Comparison of ENCODE assay signal across 9 mouse cellular contexts in the genomic region with DNA sequence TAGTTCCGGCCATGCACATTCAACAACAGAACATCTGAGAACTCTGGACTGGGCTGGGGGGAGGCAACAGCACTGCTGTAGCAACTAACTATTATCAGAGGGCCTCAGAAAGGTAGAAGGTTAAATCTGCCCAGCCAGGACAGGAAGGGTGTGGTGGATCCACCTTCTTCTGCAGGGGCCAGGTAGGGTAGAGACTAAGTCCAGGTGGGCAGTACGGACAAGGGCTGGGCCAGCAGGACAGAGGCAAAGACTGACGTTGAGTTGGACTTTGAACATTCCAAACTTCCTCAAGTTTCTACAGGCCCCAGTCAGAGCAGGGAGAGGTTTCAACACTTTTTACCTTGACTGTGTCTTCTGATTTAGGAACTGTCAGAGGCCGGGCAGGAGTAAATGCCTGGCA. TPM values are rescaled to one million over a fixed set of nuclear protein-coding genes. Genes with fewer than 3 reads are reported as not detected.
DNase-seq lines count a peak whose midpoint lies in the region; ATAC-seq and TF ChIP-seq lines count a peak whose summit lies in the region.
"Had no signal": no experiment of that assay in that cellular context is flagged by ENCODE, and none has a peak within 500 bp of the region (broad histone marks: within the 10 kb centered on the region; RNA-seq: fewer than 3 reads in every experiment).

No protein-coding gene starts in this region.

- no peak overlapping the region; the same call in 1 of the 2 replicates for H3K27ac ChIP-seq in limb, embryonic 11.5 days (replicated peaks; ENCODE audit: low read depth, low read length)
- no peak overlapping the region for H3K27ac ChIP-seq in limb, embryonic 10.5 days
- no peak overlapping the region for H3K27ac ChIP-seq in hindbrain, embryonic 13.5 days
- peak overlapping the region; percentile 39 for H3K27ac ChIP-seq in kidney, embryonic 16.5 days (ENCODE audit: low read length)
- peak overlapping the region; percentile 99 for H3K27ac ChIP-seq in small intestine, adult 2 months (ENCODE audit: insufficient read depth, low read depth, low read length)
- H3K27ac ChIP-seq: forebrain, embryonic 13.5 days had no signal

- 0 out of 2 replicates have a peak overlapping the region, but pooled peaks have one; percentile 3 for H3K4me3 ChIP-seq in limb, embryonic 11.5 days (ENCODE audit: low read depth, low read length)
- no peak overlapping the region for H3K4me3 ChIP-seq in limb, embryonic 10.5 days
- H3K4me3 ChIP-seq in hindbrain, embryonic 13.5 days, result peak overlapping the region; percentile 72
- peak overlapping the region; percentile 70 for H3K4me3 ChIP-seq in kidney, embryonic 16.5 days (ENCODE audit: low read length)
- H3K4me3 ChIP-seq in small intestine, adult 2 months (ENCODE audit: low read depth, low read length), result peak overlapping the region; percentile 88

- no peaks in the 10 kb centered on the region for H3K9me3 ChIP-seq in limb, embryonic 11.5 days (ENCODE audit: control insufficient read depth, low read length)
- H3K9me3 ChIP-seq in limb, embryonic 10.5 days (replicated peaks), result no peaks in the 10 kb centered on the region
- no peaks in the 10 kb centered on the region for H3K9me3 ChIP-seq in hindbrain, embryonic 13.5 days
- no peaks in the 10 kb centered on the region for H3K9me3 ChIP-seq in kidney, embryonic 16.5 days (ENCODE audit: low read length)
- H3K9me3 ChIP-seq: forebrain, embryonic 13.5 days had no signal

- H3K27me3 ChIP-seq in limb, embryonic 11.5 days (ENCODE audit: control insufficient read depth, insufficient read depth, low read length), result peaks cover 39% of the 10 kb centered on the region
- peaks cover 81% of the 10 kb centered on the region for H3K27me3 ChIP-seq in limb, embryonic 10.5 days (ENCODE audit: low read depth, poor library complexity, severe bottlenecking)
- H3K27me3 ChIP-seq in hindbrain, embryonic 13.5 days, result peaks cover 64% of the 10 kb centered on the region
- H3K27me3 ChIP-seq in kidney, embryonic 16.5 days (ENCODE audit: insufficient read depth, low read length), result no peaks in the 10 kb centered on the region
- no peaks in the 10 kb centered on the region for H3K27me3 ChIP-seq in small intestine, adult 2 months (ENCODE audit: control insufficient read depth, insufficient read depth, low read length)

- peaks cover 10% of the 10 kb centered on the region; the same call in 1 of the 2 replicates for H3K4me1 ChIP-seq in limb, embryonic 11.5 days (ENCODE audit: control insufficient read depth, insufficient read depth, low read length)
- peaks cover 33% of the 10 kb centered on the region for H3K4me1 ChIP-seq in limb, embryonic 10.5 days
- H3K4me1 ChIP-seq in hindbrain, embryonic 13.5 days (replicated peaks), result peaks cover 40% of the 10 kb centered on the region
- peaks cover 70% of the 10 kb centered on the region for H3K4me1 ChIP-seq in kidney, embryonic 16.5 days (ENCODE audit: insufficient read depth, low read length)
- H3K4me1 ChIP-seq in small intestine, adult 2 months (ENCODE audit: control insufficient read depth, insufficient read depth, insufficient read length, low read length), result peaks cover 46% of the 10 kb centered on the region

- WGBS in limb, embryonic 11.5 days, result 65% methylated on average over 4 of the region's 4 CpGs
- 70% methylated on average over 4 of the region's 4 CpGs for WGBS in limb, embryonic 10.5 days
- WGBS in hindbrain, embryonic 13.5 days, result 72% methylated on average over 4 of the region's 4 CpGs
- WGBS in kidney, embryonic 16.5 days, result 55% methylated on average over 4 of the region's 4 CpGs
- WGBS in small intestine, adult 2 months, result 18% methylated on average over 4 of the region's 4 CpGs

- H3K36me3 ChIP-seq in limb, embryonic 11.5 days (ENCODE audit: control insufficient read depth, insufficient read depth, low read length), result no peaks in the 10 kb centered on the region
- H3K36me3 ChIP-seq in limb, embryonic 10.5 days, result no peaks in the 10 kb centered on the region
- H3K36me3 ChIP-seq in hindbrain, embryonic 13.5 days, result no peaks in the 10 kb centered on the region
- H3K36me3 ChIP-seq in kidney, embryonic 16.5 days (ENCODE audit: insufficient read depth, low read length), result no peaks in the 10 kb centered on the region
- no peaks in the 10 kb centered on the region; the same call in none of the 2 replicates for H3K36me3 ChIP-seq in small intestine, adult 2 months (ENCODE audit: control insufficient read depth, insufficient read depth, low read length)

- no peak overlapping the region for H3K4me2 ChIP-seq in limb, embryonic 11.5 days (ENCODE audit: low read depth, severe bottlenecking)
- peak overlapping the region; percentile 84 for H3K4me2 ChIP-seq in hindbrain, embryonic 13.5 days
- peak overlapping the region; percentile 82 for H3K4me2 ChIP-seq in kidney, embryonic 16.5 days (replicated peaks; ENCODE audit: low read depth, low read length)

- TF ChIP-seq POLR2A in small intestine, adult 2 months (IDR thresholded peaks at IDR 0.05; ENCODE audit: low read depth, low read length), result no peak

- TF ChIP-seq CTCF in small intestine, adult 2 months (IDR thresholded peaks at IDR 0.05; ENCODE audit: extremely low read depth, insufficient read length, insufficient replicate concordance, low read depth, low read length), result no peak

- no peak for DNase-seq in limb, embryonic 11.5 days (ENCODE audit: low spot score)
- no peak for DNase-seq in limb, embryonic 10.5 days (ENCODE audit: low spot score)
- no peak for DNase-seq in frontal cortex, postnatal 25 days (ENCODE audit: low spot score in 2 of 2)
- no peak for DNase-seq in layer of hippocampus, adult 18-20 months (ENCODE audit: low spot score in 2 of 2)

- no peak overlapping the region for H3K9ac ChIP-seq in limb, embryonic 11.5 days (ENCODE audit: low read length)
- no peak overlapping the region for H3K9ac ChIP-seq in hindbrain, embryonic 13.5 days
- peak overlapping the region; percentile 77; the same call in 1 of the 2 replicates for H3K9ac ChIP-seq in kidney, embryonic 16.5 days (replicated peaks; ENCODE audit: low read length)

- ATAC-seq in limb, embryonic 11.5 days (ENCODE audit: insufficient number of reproducible peaks, low FRiP score, low TSS enrichment, low read depth), result no peak
- ATAC-seq in hindbrain, embryonic 13.5 days (ENCODE audit: low FRiP score), result no peak
- ATAC-seq in kidney, embryonic 16.5 days (ENCODE audit: low FRiP score, low TSS enrichment), result no peak
- ATAC-seq: forebrain, embryonic 13.5 days had no signal

RNA-seq across cellular contexts. Expression of a gene that starts 1.9 kb away (rescaled TPM):
- polyA plus RNA-seq in limb, embryonic 11.5 days (2014; fragmentation: Nextera tagmentation; extraction: Ambion mirVana), result 5.7 and 6.8 TPM in 2 replicates
- polyA plus RNA-seq in limb, embryonic 10.5 days (2016; fragmentation: Nextera tagmentation; extraction: Ambion mirVana), result 10.2 and 11.1 TPM in 2 replicates
- 10.3 and 11.4 TPM in 2 replicates for polyA plus RNA-seq in hindbrain, embryonic 13.5 days (2015; fragmentation: Nextera tagmentation; extraction: Ambion mirVana)
- polyA plus RNA-seq in kidney, embryonic 16.5 days (2015; fragmentation: Nextera tagmentation; extraction: Ambion mirVana), result 25.5 and 25.8 TPM in 2 replicates
- 91.0 and 156 TPM in 2 replicates for polyA plus RNA-seq in small intestine, adult 2 months (2012; rRNA removed)
- total RNA-seq in layer of hippocampus, adult 18-20 months (2021), result 10 to 100 TPM; 11.2 to 14.0 TPM

RNA-seq across cellular contexts. Expression of a gene that starts 33.5 kb away (rescaled TPM):
- polyA plus RNA-seq in limb, embryonic 11.5 days (2014; fragmentation: Nextera tagmentation; extraction: Ambion mirVana), result 19.3 and 20.1 TPM in 2 replicates
- 9.8 and 21.2 TPM in 2 replicates for polyA plus RNA-seq in limb, embryonic 10.5 days (2016; fragmentation: Nextera tagmentation; extraction: Ambion mirVana)
- polyA plus RNA-seq in hindbrain, embryonic 13.5 days (2015; fragmentation: Nextera tagmentation; extraction: Ambion mirVana), result 24.2 and 25.5 TPM in 2 replicates
- polyA plus RNA-seq in kidney, embryonic 16.5 days (2015; fragmentation: Nextera tagmentation; extraction: Ambion mirVana), result 72.3 and 85.2 TPM in 2 replicates
- 67.7 and 167 TPM in 2 replicates for polyA plus RNA-seq in small intestine, adult 2 months (2012; rRNA removed)
- total RNA-seq in layer of hippocampus, adult 18-20 months (2021), result 100 to 1,000 TPM; 137 to 142 TPM

RNA-seq across cellular contexts. Expression of a gene that starts 45.2 kb away (rescaled TPM):
- polyA plus RNA-seq in limb, embryonic 11.5 days (2014; fragmentation: Nextera tagmentation; extraction: Ambion mirVana), result 5.4 and 6.7 TPM in 2 replicates
- 6.9 and 9.5 TPM in 2 replicates for polyA plus RNA-seq in limb, embryonic 10.5 days (2016; fragmentation: Nextera tagmentation; extraction: Ambion mirVana)
- 0.44 and 0.49 TPM in 2 replicates for polyA plus RNA-seq in hindbrain, embryonic 13.5 days (2015; fragmentation: Nextera tagmentation; extraction: Ambion mirVana)
- polyA plus RNA-seq in kidney, embryonic 16.5 days (2015; fragmentation: Nextera tagmentation; extraction: Ambion mirVana), result 1.1 TPM in 2 replicates
- polyA plus RNA-seq in small intestine, adult 2 months (2012; rRNA removed), result 0.13 and 0.33 TPM in 2 replicates
- not detected for total RNA-seq in layer of hippocampus, adult 18-20 months (2021)
- total RNA-seq: layer of hippocampus, postnatal 14 days had no signal
- polyA plus RNA-seq: forebrain, embryonic 13.5 days had no signal

Comparison
In these comparisons a context has a peak if more than half of its experiments do, and no peak if none do; other contexts are left out.
1. H3K27ac ChIP-seq: peak in kidney, embryonic 16.5 days (single experiment) and small intestine, adult 2 months (single experiment); none in limb, embryonic 11.5 days (single experiment), limb, embryonic 10.5 days (single experiment) and hindbrain, embryonic 13.5 days (single experiment).